Mouse (Mus musculus) stomach, postnatal 0 days (tissue): ENCODE measurements around the gene Spata16.

Source experiments
- CTCF ChIP-seq: IDR thresholded peaks from 2 replicates; pipeline ENCODE4 v1.5.1; 2016; ENCODE audit warnings: antibody characterized with exemption, low read depth, mild to moderate bottlenecking, moderate library complexity
- EP300 ChIP-seq: optimal IDR thresholded peaks from 2 replicates; pipeline ENCODE3; 2016; ENCODE audit warnings: antibody characterized with exemption

DNA sequence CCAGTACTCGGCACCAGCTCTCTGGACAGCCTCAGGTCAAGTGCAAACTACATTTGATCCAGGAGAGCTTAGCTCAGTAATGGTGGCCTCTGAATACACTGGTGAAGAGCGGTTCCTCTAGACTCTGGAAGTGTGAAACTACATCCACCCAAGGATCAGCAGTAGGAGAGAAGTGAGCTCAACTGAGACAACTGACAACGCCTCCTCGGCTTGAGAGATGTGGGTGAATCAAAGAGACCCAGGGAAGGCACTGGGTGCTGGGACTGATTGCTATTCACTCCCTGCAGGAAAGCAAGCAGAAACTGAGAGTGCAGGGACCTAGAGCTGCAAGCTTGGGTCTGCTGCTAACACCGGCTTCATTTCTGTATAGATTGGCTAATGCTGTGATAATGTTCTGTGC, 210.5 kb downstream of the Spata16 start:
- TF ChIP-seq CTCF (no peak), EP300 (no peak)
